Mouse (Mus musculus): ENCODE measurements at regions not wholly inside any gene's neighbourhood (a gene's known extent, or its start where the extent isn't known, plus 50 kb on each side); places are given as distances from the start of the nearest gene placed in this dataset.

- ATAC-seq (ENCODE audit: low read depth), result no peak
- no peak overlapping the region for H3K4me2 ChIP-seq (ENCODE audit: low read depth, low read length)
- 43% methylated on average over 4 of the region's 4 CpGs for WGBS
Measured at GRCm38 (mm10) chr7:136332805-136333204, 561.6 kb upstream of the Mgmt start.

GRCm38 (mm10) chr7:136341599-136342210 is 552.7 kb upstream of the Mgmt start:
- Histone ChIP-seq H3K9me3 (ENCODE audit: control insufficient read depth, low read length) (no peaks in the 10 kb centered on the region), H3K9ac (ENCODE audit: low read length) (0 out of 2 replicates have a peak overlapping the region, but pooled peaks have one; percentile 4), H3K4me1 (replicated peaks; ENCODE audit: control insufficient read depth, insufficient read depth, low read length) (peaks cover 21% of the 10 kb centered on the region), H3K4me3 (ENCODE audit: low read length) (no peak overlapping the region), H3K36me3 (ENCODE audit: control insufficient read depth, insufficient read depth, low read length) (no peaks in the 10 kb centered on the region), H3K27ac (ENCODE audit: low read length) (peak overlapping the region; percentile 82), H3K27me3 (ENCODE audit: control insufficient read depth, insufficient read depth, low read depth, low read length) (no peaks in the 10 kb centered on the region), H3K4me2 (ENCODE audit: low read depth, low read length) (no peak overlapping the region)
- WGBS, result 57% methylated on average over 16 of the region's 16 CpGs
- ATAC-seq (ENCODE audit: low read depth), result no peak

More at GRCm38 (mm10) chr7:136332805-136333204, 561.6 kb upstream of the Mgmt start:
- no peaks in the 10 kb centered on the region for H3K36me3 ChIP-seq (ENCODE audit: control insufficient read depth, insufficient read depth, low read length)
- no peak overlapping the region for H3K27ac ChIP-seq (ENCODE audit: low read length)
- no peak overlapping the region for H3K9ac ChIP-seq (ENCODE audit: low read length)
- H3K9me3 ChIP-seq (ENCODE audit: control insufficient read depth, low read length), result no peaks in the 10 kb centered on the region
- H3K27me3 ChIP-seq (ENCODE audit: control insufficient read depth, insufficient read depth, low read depth, low read length), result no peaks in the 10 kb centered on the region
- no peaks in the 10 kb centered on the region for H3K4me1 ChIP-seq (replicated peaks; ENCODE audit: control insufficient read depth, insufficient read depth, low read length)
- no peak overlapping the region for H3K4me3 ChIP-seq (ENCODE audit: low read length)

GRCm38 (mm10) chr7:136342211-136342799 is 552.1 kb upstream of the Mgmt start:
- Histone ChIP-seq H3K9me3 (ENCODE audit: control insufficient read depth, low read length) (no peaks in the 10 kb centered on the region), H3K4me1 (replicated peaks; ENCODE audit: control insufficient read depth, insufficient read depth, low read length) (peaks cover 21% of the 10 kb centered on the region), H3K9ac (ENCODE audit: low read length) (0 out of 2 replicates have a peak overlapping the region, but pooled peaks have one; percentile 4), H3K36me3 (ENCODE audit: control insufficient read depth, insufficient read depth, low read length) (no peaks in the 10 kb centered on the region), H3K4me3 (ENCODE audit: low read length) (no peak overlapping the region), H3K4me2 (ENCODE audit: low read depth, low read length) (no peak overlapping the region), H3K27me3 (ENCODE audit: control insufficient read depth, insufficient read depth, low read depth, low read length) (no peaks in the 10 kb centered on the region), H3K27ac (ENCODE audit: low read length) (peak overlapping the region; percentile 82)
- ATAC-seq (ENCODE audit: low read depth), result no peak
- WGBS, result 32% methylated on average over 10 of the region's 10 CpGs

- H3K36me3 ChIP-seq (ENCODE audit: control insufficient read depth, insufficient read depth, low read length), result no peaks in the 10 kb centered on the region
- no peak overlapping the region for H3K9ac ChIP-seq (ENCODE audit: low read length)
- H3K4me1 ChIP-seq (replicated peaks; ENCODE audit: control insufficient read depth, insufficient read depth, low read length), result peaks cover 21% of the 10 kb centered on the region
- no peak overlapping the region for H3K4me3 ChIP-seq (ENCODE audit: low read length)
- ATAC-seq (ENCODE audit: low read depth), result peak; percentile 94
- WGBS, result 8% methylated on average over 8 of the region's 8 CpGs
- H3K27ac ChIP-seq (ENCODE audit: low read length), result peak overlapping the region; percentile 82
- H3K4me2 ChIP-seq (ENCODE audit: low read depth, low read length), result peak overlapping the region; percentile 36; the same call in 1 of the 2 replicates
- no peaks in the 10 kb centered on the region for H3K9me3 ChIP-seq (ENCODE audit: control insufficient read depth, low read length)
- H3K27me3 ChIP-seq (ENCODE audit: control insufficient read depth, insufficient read depth, low read depth, low read length), result no peaks in the 10 kb centered on the region
Measured at GRCm38 (mm10) chr7:136342822-136343221, 551.6 kb upstream of the Mgmt start.

- Histone ChIP-seq H3K4me3 (ENCODE audit: low read length) (no peak overlapping the region), H3K9me3 (ENCODE audit: control insufficient read depth, low read length) (no peaks in the 10 kb centered on the region), H3K27me3 (ENCODE audit: control insufficient read depth, insufficient read depth, low read depth, low read length) (no peaks in the 10 kb centered on the region), H3K4me1 (replicated peaks; ENCODE audit: control insufficient read depth, insufficient read depth, low read length) (peaks cover 21% of the 10 kb centered on the region), H3K4me2 (ENCODE audit: low read depth, low read length) (0 out of 2 replicates have a peak overlapping the region, but pooled peaks have one; percentile 4), H3K36me3 (ENCODE audit: control insufficient read depth, insufficient read depth, low read length) (no peaks in the 10 kb centered on the region), H3K27ac (ENCODE audit: low read length) (peak overlapping the region; percentile 82), H3K9ac (ENCODE audit: low read length) (no peak overlapping the region)
- WGBS, result 53% methylated on average over 4 of the region's 4 CpGs
- ATAC-seq (ENCODE audit: low read depth), result no peak; the same call in 1 of the 2 replicates
Measured at GRCm38 (mm10) chr7:136343494-136343893, 550.9 kb upstream of the Mgmt start.

GRCm38 (mm10) chr7:136345051-136345450 is 549.4 kb upstream of the Mgmt start:
- WGBS, result 57% methylated on average over 3 of the region's 3 CpGs
- no peaks in the 10 kb centered on the region for H3K27me3 ChIP-seq (ENCODE audit: control insufficient read depth, insufficient read depth, low read depth, low read length)
- H3K9ac ChIP-seq (ENCODE audit: low read length), result no peak overlapping the region
- no peak for ATAC-seq (ENCODE audit: low read depth)
- no peak overlapping the region for H3K4me2 ChIP-seq (ENCODE audit: low read depth, low read length)
- H3K4me1 ChIP-seq (replicated peaks; ENCODE audit: control insufficient read depth, insufficient read depth, low read length), result peaks cover 21% of the 10 kb centered on the region
- H3K36me3 ChIP-seq (ENCODE audit: control insufficient read depth, insufficient read depth, low read length), result no peaks in the 10 kb centered on the region
- no peak overlapping the region for H3K27ac ChIP-seq (ENCODE audit: low read length)
- H3K4me3 ChIP-seq (ENCODE audit: low read length), result no peak overlapping the region
- H3K9me3 ChIP-seq (ENCODE audit: control insufficient read depth, low read length), result no peaks in the 10 kb centered on the region

- Histone ChIP-seq H3K27me3 (ENCODE audit: control insufficient read depth, insufficient read depth, low read depth, low read length) (no peaks in the 10 kb centered on the region), H3K4me2 (ENCODE audit: low read depth, low read length) (no peak overlapping the region), H3K4me3 (ENCODE audit: low read length) (no peak overlapping the region), H3K4me1 (replicated peaks; ENCODE audit: control insufficient read depth, insufficient read depth, low read length) (peaks cover 15% of the 10 kb centered on the region), H3K9me3 (ENCODE audit: control insufficient read depth, low read length) (no peaks in the 10 kb centered on the region), H3K9ac (ENCODE audit: low read length) (no peak overlapping the region), H3K27ac (ENCODE audit: low read length) (no peak overlapping the region), H3K36me3 (ENCODE audit: control insufficient read depth, insufficient read depth, low read length) (no peaks in the 10 kb centered on the region)
- WGBS, result 56% methylated on average over 4 of the region's 4 CpGs
- no peak for ATAC-seq (ENCODE audit: low read depth)
Measured at GRCm38 (mm10) chr7:136346531-136346930, 547.9 kb upstream of the Mgmt start.

GRCm38 (mm10) chr7:136348309-136348708 is 546.1 kb upstream of the Mgmt start:
- no peaks in the 10 kb centered on the region for H3K9me3 ChIP-seq (ENCODE audit: control insufficient read depth, low read length)
- no peaks in the 10 kb centered on the region for H3K27me3 ChIP-seq (ENCODE audit: control insufficient read depth, insufficient read depth, low read depth, low read length)
- 18% methylated on average over 1 of the region's 1 CpGs for WGBS
- no peak overlapping the region for H3K9ac ChIP-seq (ENCODE audit: low read length)
- H3K36me3 ChIP-seq (ENCODE audit: control insufficient read depth, insufficient read depth, low read length), result no peaks in the 10 kb centered on the region
- H3K4me2 ChIP-seq (ENCODE audit: low read depth, low read length), result no peak overlapping the region
- peaks cover 5% of the 10 kb centered on the region for H3K4me1 ChIP-seq (replicated peaks; ENCODE audit: control insufficient read depth, insufficient read depth, low read length)
- ATAC-seq (ENCODE audit: low read depth), result no peak
- H3K4me3 ChIP-seq (ENCODE audit: low read length), result no peak overlapping the region
- no peak overlapping the region for H3K27ac ChIP-seq (ENCODE audit: low read length)

GRCm38 (mm10) chr7:136349651-136350050 is 544.8 kb upstream of the Mgmt start:
- H3K4me1 ChIP-seq (replicated peaks; ENCODE audit: control insufficient read depth, insufficient read depth, low read length), result no peaks in the 10 kb centered on the region
- no peak overlapping the region for H3K27ac ChIP-seq (ENCODE audit: low read length)
- no peaks in the 10 kb centered on the region for H3K36me3 ChIP-seq (ENCODE audit: control insufficient read depth, insufficient read depth, low read length)
- H3K27me3 ChIP-seq (ENCODE audit: control insufficient read depth, insufficient read depth, low read depth, low read length), result no peaks in the 10 kb centered on the region
- 76% methylated on average over 14 of the region's 14 CpGs for WGBS
- H3K9me3 ChIP-seq (ENCODE audit: control insufficient read depth, low read length), result no peaks in the 10 kb centered on the region
- no peak overlapping the region for H3K4me3 ChIP-seq (ENCODE audit: low read length)
- ATAC-seq (ENCODE audit: low read depth), result no peak
- no peak overlapping the region for H3K4me2 ChIP-seq (ENCODE audit: low read depth, low read length)
- H3K9ac ChIP-seq (ENCODE audit: low read length), result no peak overlapping the region
